Mouse (Mus musculus) heart, embryonic 10.5 days (tissue): ENCODE data around the gene Cacnb4. TPM values are rescaled to one million over a fixed set of nuclear protein-coding genes. Genes with fewer than 3 reads are reported as not detected.
A peak's percentile ranks its signal among the peaks of the same experiment; 100 is the strongest.

Experiments
- DNase-seq: peaks from one replicate; pipeline ENCODE4 v3.0.0-alpha.2; 2017; ENCODE audit warnings: low spot score
- H3K27ac ChIP-seq: fragments of 300-500 bp; sonication (generic); 2 replicates; pipeline ENCODE4 v1.5.1; 2016; ENCODE audit warnings: mild to moderate bottlenecking
- H3K27me3 ChIP-seq: fragments of 300-500 bp; sonication (generic); 2 replicates; pipeline ENCODE4 v1.6.1; 2016; ENCODE audit warnings: mild to moderate bottlenecking; ENCODE audit not compliant: poor library complexity, insufficient read depth, severe bottlenecking
- H3K36me3 ChIP-seq: fragments of 300-500 bp; sonication (generic); 2 replicates; pipeline ENCODE4 v1.6.1; 2016; ENCODE audit warnings: mild to moderate bottlenecking, moderate library complexity
- H3K4me1 ChIP-seq: fragments of 300-500 bp; sonication (generic); 2 replicates; pipeline ENCODE4 v1.6.1; 2016; ENCODE audit warnings: mild to moderate bottlenecking
- H3K4me3 ChIP-seq: fragments of 300-500 bp; sonication (generic); 2 replicates; pipeline ENCODE4 v1.5.1; 2016; ENCODE audit warnings: mild to moderate bottlenecking, moderate library complexity
- H3K9me3 ChIP-seq: fragments of 300-500 bp; sonication (generic); 2 replicates; pipeline ENCODE4 v1.6.1; 2016; ENCODE audit warnings: mild to moderate bottlenecking, moderate library complexity
- WGBS: fragments of 180-500 bp; shearing (Covaris S2); methylation state at CpG from one replicate; pipeline ENCODE4 v1.1.7; 2016; 5-methylcytosine and 5-hydroxymethylcytosine counted together
- polyA plus RNA-seq: library from polyadenylated mRNA; unstranded; fragments of >200 nt; fragmentation: Nextera tagmentation; extraction: Ambion mirVana; gene quantifications from 2 replicates; pipeline ENCODE4 v1.2.1, GENCODE M21; 2016

The Cacnb4 gene
- polyA plus RNA-seq, 1 experiment from 2014 or later: 0.29 TPM

DNA sequence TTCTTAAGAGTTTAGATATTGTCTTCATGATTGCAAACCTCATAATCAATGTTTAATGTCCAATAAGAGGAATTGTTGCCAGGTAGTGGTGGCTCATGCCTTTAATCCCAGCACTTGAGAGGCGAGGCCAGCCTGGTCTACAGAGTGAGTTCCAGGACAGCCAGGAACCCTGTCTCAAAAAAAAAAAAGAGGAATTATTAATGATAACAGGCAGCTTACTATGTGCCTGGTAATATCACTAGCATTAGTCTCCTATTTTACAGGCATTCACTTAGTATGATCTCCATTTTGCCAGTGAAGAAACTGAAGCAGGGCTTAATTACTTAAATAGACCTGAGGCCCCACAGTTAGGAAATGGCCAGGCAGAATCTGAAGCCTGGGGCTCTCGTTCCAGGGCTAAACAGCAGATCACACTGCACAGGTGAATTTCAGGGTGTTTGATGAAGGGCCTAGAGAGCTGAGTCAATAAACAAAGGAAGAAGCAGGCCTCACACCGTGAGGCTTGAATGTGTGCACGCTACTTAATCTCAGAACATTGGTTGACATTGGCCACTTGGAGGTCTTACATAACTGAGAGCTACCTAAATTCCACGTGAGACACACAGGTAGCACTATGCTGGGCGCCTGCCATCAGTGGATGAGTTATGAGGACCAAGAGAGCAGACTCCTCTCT lies 37.6 kb downstream of the Cacnb4 start:
- Histone ChIP-seq H3K27ac (no peak overlapping the region), H3K27me3 (peaks cover 8% of the 10 kb centered on the region; the same call in 1 of the 2 replicates), H3K36me3 (no peaks in the 10 kb centered on the region), H3K4me3 (no peak overlapping the region), H3K4me1 (peaks cover 7% of the 10 kb centered on the region; the same call in 1 of the 2 replicates), H3K9me3 (no peaks in the 10 kb centered on the region)
- no peak for DNase-seq
- 70% methylated on average over 6 of the region's 6 CpGs for WGBS

DNA sequence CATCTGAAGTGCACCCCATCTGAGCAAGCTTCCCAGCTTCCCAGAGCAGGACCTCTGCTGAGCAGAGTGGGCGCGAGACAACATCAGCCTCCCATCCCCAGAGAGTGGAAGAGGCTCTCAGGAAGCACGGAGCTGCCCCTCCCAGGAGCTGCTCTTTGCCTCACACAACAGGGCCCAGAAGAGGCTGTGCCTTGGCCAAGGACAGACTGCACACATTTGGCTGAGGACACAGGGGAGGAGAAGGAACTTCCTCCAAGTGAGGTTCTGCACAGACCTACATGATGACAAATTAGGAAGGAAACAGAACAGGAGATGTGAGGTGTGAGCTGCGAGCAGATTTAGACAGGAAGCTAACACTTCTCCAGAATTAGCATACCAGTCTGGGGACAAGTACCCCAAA lies 38.4 kb downstream of the Cacnb4 start:
- Histone ChIP-seq H3K4me1 (peaks cover 7% of the 10 kb centered on the region; the same call in 1 of the 2 replicates), H3K36me3 (no peaks in the 10 kb centered on the region), H3K27ac (no peak overlapping the region), H3K9me3 (no peaks in the 10 kb centered on the region), H3K4me3 (no peak overlapping the region), H3K27me3 (peaks cover 8% of the 10 kb centered on the region; the same call in 1 of the 2 replicates)
- no peak for DNase-seq
- WGBS: 26% methylated on average over 4 of the region's 4 CpGs

DNA sequence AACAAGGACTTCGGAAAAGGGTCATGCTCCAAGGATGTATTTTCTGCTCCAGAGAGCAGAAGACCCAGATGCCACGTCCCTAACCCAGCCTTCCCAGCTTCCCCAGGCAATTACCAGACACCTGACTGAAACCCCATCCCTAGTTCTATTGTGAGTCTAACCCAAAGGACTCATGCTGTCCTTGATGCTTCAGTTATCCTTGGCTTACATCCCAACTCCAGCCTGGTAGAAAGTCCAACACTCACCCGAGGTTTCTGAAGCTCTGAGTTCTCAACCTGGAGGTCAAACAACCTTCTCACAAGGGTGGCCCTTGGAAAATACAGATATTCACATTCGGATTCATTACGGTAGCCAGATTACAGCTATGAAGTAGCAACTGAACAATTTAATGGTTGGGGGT lies 40.6 kb downstream of the Cacnb4 start:
- Histone ChIP-seq H3K27ac (no peak overlapping the region), H3K36me3 (no peaks in the 10 kb centered on the region), H3K4me1 (peaks cover 9% of the 10 kb centered on the region; the same call in 1 of the 2 replicates), H3K4me3 (no peak overlapping the region), H3K9me3 (no peaks in the 10 kb centered on the region), H3K27me3 (peaks cover 8% of the 10 kb centered on the region; the same call in 1 of the 2 replicates)
- no peak for DNase-seq
- 59% methylated on average over 5 of the region's 5 CpGs for WGBS

DNA sequence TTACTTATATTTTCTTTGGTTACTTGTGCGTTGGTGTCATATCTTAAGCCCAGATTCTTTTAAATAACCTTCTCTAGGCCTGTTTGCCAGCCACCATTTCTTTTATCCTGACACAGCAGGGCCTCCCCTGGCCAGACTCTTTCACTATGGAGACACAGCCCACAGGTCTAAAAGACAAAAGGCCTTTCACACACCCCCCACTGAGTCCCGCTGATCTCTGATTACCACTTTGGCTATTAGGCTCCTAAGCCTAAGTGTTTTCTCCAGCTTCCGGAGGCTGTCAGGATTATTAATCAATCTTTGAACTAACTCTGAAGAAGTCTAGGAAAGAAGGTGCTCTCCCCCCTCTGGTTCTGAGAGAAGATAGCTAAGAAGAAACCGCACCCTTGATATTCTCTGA lies 41.3 kb downstream of the Cacnb4 start:
- no peaks in the 10 kb centered on the region for H3K9me3 ChIP-seq
- peaks cover 8% of the 10 kb centered on the region; the same call in 1 of the 2 replicates for H3K27me3 ChIP-seq
- no peak overlapping the region for H3K27ac ChIP-seq
- WGBS: 10% methylated on average over 4 of the region's 4 CpGs
- H3K4me1 ChIP-seq: peaks cover 9% of the 10 kb centered on the region; the same call in 1 of the 2 replicates
- H3K4me3 ChIP-seq: no peak overlapping the region
- DNase-seq: no peak
- no peaks in the 10 kb centered on the region for H3K36me3 ChIP-seq

DNA sequence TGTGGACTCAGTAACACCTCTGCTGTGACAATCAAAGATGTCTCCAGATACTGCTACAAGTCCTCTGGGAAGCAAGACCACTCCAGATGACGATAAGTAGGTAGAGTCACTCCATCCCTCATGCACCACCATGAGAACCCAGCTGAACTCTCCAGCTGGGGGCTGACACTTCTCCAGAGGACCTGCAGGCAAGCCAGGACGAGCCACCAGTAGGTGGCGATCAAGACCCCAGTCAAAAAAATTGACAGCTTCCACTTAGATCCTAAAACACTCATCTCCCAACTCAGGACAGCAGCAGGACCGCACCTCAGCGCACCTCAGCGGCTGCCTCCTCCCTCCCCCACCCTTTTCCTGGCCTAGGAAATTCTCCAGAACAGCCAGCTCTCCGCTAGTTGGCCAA lies 43.8 kb downstream of the Cacnb4 start:
- H3K9me3 ChIP-seq: no peaks in the 10 kb centered on the region
- no peak for DNase-seq
- peaks cover 8% of the 10 kb centered on the region; the same call in 1 of the 2 replicates for H3K27me3 ChIP-seq
- WGBS: 6% methylated on average over 7 of the region's 7 CpGs
- no peaks in the 10 kb centered on the region for H3K36me3 ChIP-seq
- 0 out of 2 replicates have a peak, but pooled peaks cover 2% of the 10 kb centered on the region for H3K4me1 ChIP-seq
- no peak overlapping the region for H3K4me3 ChIP-seq
- no peak overlapping the region for H3K27ac ChIP-seq

DNA sequence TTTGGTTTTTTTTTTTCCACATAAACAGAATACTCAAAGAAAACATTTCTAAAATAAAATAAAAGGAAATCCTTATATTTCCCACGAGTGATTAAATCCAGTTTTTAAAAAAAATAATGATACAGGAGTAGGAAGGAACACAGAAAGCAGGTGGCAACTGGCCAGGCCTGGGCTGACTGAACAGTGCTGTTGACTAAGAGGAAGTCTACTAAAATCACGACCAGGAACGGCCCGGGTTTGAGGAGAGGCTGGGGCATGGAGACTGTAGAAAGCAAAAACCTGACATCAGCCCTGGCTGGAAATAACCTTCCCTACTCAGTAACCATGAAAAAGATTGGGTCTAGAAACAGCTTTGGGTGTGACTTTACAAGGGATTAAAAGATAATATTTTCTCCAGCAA lies 48.4 kb downstream of the Cacnb4 start:
- WGBS: 80% methylated on average over 4 of the region's 4 CpGs

DNA sequence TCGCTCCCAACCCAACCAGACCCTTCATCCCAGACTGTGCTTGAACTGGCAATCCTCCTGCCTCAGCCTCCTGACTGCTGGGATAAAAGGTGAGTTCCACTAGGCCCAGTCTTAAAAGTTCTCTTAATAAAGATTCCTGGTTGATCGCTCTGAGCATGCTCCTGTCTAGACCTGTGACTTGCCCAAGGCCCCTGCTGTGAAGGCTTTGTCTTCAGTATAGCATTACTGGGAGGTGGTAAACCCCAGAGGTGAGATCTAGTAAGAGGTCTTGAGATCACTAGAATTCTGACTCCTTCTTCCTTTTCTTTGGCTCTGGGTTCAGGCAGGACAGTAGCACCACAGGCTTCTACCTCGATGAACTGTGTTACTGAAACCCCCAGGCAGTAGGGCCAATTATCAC lies 50.4 kb downstream of the Cacnb4 start:
- WGBS: 71% methylated on average over 3 of the region's 3 CpGs
- Histone ChIP-seq H3K4me1 (peaks cover 18% of the 10 kb centered on the region), H3K27me3 (no peaks in the 10 kb centered on the region), H3K4me3 (no peak overlapping the region), H3K9me3 (no peaks in the 10 kb centered on the region), H3K36me3 (no peaks in the 10 kb centered on the region), H3K27ac (no peak overlapping the region)
- DNase-seq: no peak

More for the DNA sequence above, 48.4 kb downstream of the Cacnb4 start:
- no peak for DNase-seq
- H3K9me3 ChIP-seq: no peaks in the 10 kb centered on the region
- no peaks in the 10 kb centered on the region for H3K27me3 ChIP-seq
- H3K27ac ChIP-seq: no peak overlapping the region
- H3K36me3 ChIP-seq: no peaks in the 10 kb centered on the region
- H3K4me3 ChIP-seq: no peak overlapping the region
- peaks cover 18% of the 10 kb centered on the region for H3K4me1 ChIP-seq

DNA sequence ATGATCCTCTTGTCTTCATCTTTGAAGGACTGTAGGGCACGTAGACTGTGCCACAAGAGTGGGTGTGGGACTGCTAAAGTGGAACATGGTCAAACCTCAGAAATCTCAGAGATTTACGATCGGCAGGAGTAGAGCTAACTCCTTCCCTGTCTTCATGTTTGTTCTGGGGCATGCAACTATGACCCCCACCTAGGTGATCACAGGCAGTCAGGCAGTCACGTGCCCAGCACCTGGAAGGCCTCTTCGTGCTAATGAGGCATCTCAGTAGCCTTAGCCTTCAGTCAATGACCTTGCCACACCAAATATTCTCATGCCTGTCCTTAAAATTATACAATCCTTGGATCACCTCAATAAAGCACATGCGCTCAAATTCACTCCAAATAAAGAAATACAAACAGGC lies 50.9 kb downstream of the Cacnb4 start:
- DNase-seq: no peak
- Histone ChIP-seq H3K4me1 (peaks cover 18% of the 10 kb centered on the region), H3K9me3 (no peaks in the 10 kb centered on the region), H3K36me3 (no peaks in the 10 kb centered on the region), H3K27me3 (no peaks in the 10 kb centered on the region), H3K4me3 (no peak overlapping the region), H3K27ac (no peak overlapping the region)
- 87% methylated on average over 6 of the region's 6 CpGs for WGBS

DNA sequence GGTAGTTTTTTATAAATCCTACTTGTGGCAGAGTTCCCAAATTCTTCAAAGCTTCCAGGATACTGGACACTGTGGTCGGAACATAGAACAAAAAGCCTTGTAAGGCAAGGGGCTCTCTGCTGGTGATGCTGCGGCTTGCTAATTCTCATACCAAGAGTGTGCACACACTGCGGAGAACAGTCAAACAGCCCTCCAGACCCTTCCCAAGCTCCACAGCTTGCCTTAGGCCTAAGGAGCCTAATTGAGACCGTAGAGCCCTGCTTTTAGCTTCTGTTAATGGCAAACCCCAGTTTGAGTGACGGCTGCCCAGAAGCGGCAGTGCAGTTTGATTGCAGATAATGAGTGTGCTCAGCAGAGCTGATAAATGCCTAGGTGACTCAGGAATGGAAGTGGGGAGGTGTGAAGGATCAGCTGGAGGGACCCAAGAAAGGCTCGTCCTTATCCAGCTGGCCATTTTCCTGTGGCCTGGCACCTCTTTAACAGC lies 52.7 kb downstream of the Cacnb4 start:
- no peaks in the 10 kb centered on the region for H3K27me3 ChIP-seq
- peak overlapping the region; percentile 79; the same call in 1 of the 2 replicates for H3K27ac ChIP-seq
- DNase-seq: no peak
- 31% methylated on average over 7 of the region's 7 CpGs for whole genome bisulfite sequencing
- H3K9me3 ChIP-seq: no peaks in the 10 kb centered on the region
- no peaks in the 10 kb centered on the region for H3K36me3 ChIP-seq
- H3K4me3 ChIP-seq: no peak overlapping the region
- H3K4me1 ChIP-seq: peaks cover 24% of the 10 kb centered on the region

DNA sequence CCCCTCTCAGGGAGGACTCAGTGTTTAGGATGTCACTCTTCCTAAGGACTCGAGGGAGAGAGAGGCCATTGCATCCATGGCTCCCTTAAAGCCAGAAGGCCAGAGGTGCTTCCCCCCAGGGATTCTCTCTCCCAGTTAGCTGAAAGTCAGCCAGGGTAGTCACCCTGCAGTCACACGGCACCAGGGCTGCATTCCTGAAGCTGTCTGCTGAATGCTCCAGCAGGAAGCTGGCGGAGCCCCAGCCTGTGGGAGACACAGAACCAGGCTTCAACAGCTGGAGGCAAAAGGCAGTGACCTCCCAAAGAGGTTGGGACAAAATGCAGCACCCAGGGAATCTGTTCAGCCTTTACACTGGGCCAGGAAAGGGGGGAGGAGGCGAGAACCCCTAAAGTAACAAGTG lies 53.2 kb downstream of the Cacnb4 start:
- Histone ChIP-seq H3K4me3 (no peak overlapping the region), H3K36me3 (no peaks in the 10 kb centered on the region), H3K27me3 (no peaks in the 10 kb centered on the region), H3K4me1 (peaks cover 30% of the 10 kb centered on the region), H3K27ac (peak overlapping the region; percentile 79), H3K9me3 (no peaks in the 10 kb centered on the region)
- 28% methylated on average over 4 of the region's 4 CpGs for WGBS
- DNase-seq: no peak

DNA sequence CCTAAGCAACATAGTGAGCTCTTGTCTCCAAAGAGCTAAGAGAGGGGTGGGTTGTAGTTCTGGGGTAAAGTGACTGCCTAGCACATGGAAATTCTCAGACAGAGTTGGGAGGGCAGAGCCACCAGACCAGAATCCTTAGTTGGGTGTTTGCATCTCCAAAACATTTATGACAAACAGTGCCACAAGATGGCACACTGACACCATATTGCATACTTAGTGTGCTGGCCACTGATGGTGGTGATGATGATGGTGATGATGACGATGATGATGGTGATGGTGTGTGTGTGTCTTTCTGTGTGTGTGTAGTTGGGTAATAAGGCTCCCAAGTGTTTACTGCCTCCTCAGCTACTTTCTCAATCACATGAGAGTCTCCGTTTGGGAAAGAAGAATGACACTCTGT lies 54.0 kb downstream of the Cacnb4 start:
- H3K4me1 ChIP-seq: peaks cover 32% of the 10 kb centered on the region
- H3K27me3 ChIP-seq: no peaks in the 10 kb centered on the region
- DNase-seq: no peak
- H3K4me3 ChIP-seq: no peak overlapping the region
- H3K27ac ChIP-seq: no peak overlapping the region
- no peaks in the 10 kb centered on the region for H3K9me3 ChIP-seq
- 65% methylated on average over 2 of the region's 2 CpGs for WGBS
- H3K36me3 ChIP-seq: no peaks in the 10 kb centered on the region

DNA sequence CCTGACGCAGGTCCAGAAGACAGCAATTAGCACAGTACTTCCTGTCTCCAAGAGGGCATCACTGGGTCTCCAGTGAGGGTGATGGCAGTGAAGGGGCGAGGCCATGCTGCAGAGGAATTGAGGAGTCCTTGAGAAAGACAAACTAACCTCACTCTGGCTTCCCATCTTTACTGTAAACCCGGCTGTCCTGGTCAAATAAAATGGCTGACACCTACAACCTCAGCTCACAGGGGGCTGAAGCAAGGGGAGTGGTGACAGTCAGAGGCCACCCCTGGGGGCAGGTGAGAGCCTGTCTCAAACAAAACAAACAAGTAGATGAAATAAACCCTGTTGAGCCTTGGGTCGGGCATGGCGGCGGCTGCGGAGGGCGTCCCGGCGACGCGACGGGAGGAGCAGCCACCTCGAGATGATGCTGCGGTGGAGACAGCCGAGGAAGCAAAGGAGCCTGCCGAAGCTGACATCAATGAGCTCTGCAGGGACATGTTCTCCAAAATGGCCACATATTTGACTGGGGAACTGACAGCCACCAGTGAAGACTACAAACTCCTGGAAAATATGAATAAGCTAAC lies 57.1 kb downstream of the Cacnb4 start:
- Histone ChIP-seq H3K4me1 (peaks cover 29% of the 10 kb centered on the region), H3K36me3 (no peaks in the 10 kb centered on the region), H3K27ac (peak overlapping the region; percentile 81), H3K4me3 (peak overlapping the region; percentile 54), H3K9me3 (no peaks in the 10 kb centered on the region), H3K27me3 (no peaks in the 10 kb centered on the region)
- no peak for DNase-seq
- WGBS: 47% methylated on average over 17 of the region's 17 CpGs

DNA sequence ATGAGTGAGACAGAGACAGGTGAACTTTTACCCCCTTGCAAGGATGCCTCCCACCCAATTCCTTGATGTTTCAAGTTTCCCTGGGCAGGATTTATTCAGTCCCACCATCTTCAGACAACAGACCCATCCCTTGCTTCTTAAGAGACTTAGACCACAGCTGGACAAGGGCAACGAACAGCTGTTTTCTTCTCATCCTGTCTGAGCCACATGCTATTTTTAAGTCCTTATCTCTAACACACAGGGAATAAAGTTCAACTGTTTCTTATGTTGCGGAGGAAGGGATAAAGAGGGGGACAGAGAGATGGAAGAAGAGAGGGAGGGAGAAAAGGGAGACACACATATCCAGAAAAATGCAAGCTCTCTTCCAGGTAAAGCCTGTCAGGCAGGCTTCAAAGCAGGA lies 57.8 kb downstream of the Cacnb4 start:
- no peaks in the 10 kb centered on the region for H3K9me3 ChIP-seq
- H3K4me3 ChIP-seq: peak overlapping the region; percentile 54
- 17% methylated on average over 2 of the region's 2 CpGs for WGBS
- no peaks in the 10 kb centered on the region for H3K27me3 ChIP-seq
- H3K27ac ChIP-seq: peak overlapping the region; percentile 81; the same call in 1 of the 2 replicates
- H3K36me3 ChIP-seq: no peaks in the 10 kb centered on the region
- peaks cover 22% of the 10 kb centered on the region for H3K4me1 ChIP-seq
- DNase-seq: no peak
